Comparison of ENCODE assay signal across 17 mouse cellular contexts in the genomic region with DNA sequence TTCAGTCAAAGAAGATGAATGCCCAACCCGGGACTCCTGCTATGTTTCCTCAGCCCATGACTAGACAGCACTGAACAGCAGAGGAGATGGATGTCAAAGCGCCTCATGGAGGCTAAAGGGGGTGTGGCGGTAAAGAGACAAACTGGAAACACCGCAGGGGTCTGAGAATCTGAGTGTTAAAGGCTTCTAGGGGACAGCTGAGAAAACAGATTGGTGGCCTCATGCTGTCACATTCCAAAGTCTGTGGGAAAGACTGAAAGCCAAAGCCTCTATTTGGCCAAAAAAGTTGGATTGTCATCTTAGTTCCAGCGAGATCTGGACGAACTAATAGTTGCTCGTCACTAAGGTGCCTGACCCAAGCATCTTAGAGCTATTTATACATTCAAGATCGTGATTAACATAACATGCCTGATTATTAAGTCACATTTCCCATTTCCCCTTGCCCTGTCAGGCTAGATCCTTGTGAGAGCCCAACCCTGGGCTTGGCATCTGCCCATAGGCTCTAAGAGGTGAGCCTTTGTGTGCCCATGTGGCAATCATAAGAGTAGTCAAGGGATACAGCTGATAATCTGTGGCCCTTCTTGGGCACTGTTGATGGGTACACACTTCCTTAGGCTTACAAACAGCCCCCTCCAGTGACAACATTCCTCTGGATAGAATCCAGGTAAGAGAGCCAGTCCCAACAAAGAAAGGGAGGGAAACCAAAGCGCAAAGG. TPM values are rescaled to one million over a fixed set of nuclear protein-coding genes. Genes with fewer than 3 reads are reported as not detected.
DNase-seq lines count a peak whose midpoint lies in the region; ATAC-seq and TF ChIP-seq lines count a peak whose summit lies in the region.
"Had no signal": no experiment of that assay in that cellular context is flagged by ENCODE, and none has a peak within 500 bp of the region (broad histone marks: within the 10 kb centered on the region; RNA-seq: fewer than 3 reads in every experiment).

No protein-coding gene starts in this region.

- no peak overlapping the region for H3K9ac ChIP-seq in hindbrain, postnatal 0 days (replicated peaks; ENCODE audit: low read length)
- no peak overlapping the region for H3K9ac ChIP-seq in hindbrain, embryonic 12.5 days
- H3K9ac ChIP-seq: forebrain, embryonic 13.5 days; limb, embryonic 15.5 days had no signal

- H3K4me3 ChIP-seq in hindbrain, postnatal 0 days (ENCODE audit: low read length), result no peak overlapping the region
- H3K4me3 ChIP-seq in hindbrain, embryonic 12.5 days, result no peak overlapping the region
- H3K4me3 ChIP-seq: forebrain, embryonic 13.5 days; limb, embryonic 15.5 days had no signal

- H3K4me1 ChIP-seq in hindbrain, postnatal 0 days (ENCODE audit: insufficient read depth, low read length), result peaks cover 6% of the 10 kb centered on the region; the same call in 1 of the 2 replicates
- H3K4me1 ChIP-seq in hindbrain, embryonic 12.5 days, result no peaks in the 10 kb centered on the region

- peak; percentile 34 to 53 for DNase-seq in cerebellum, postnatal 10 days
- no peak for DNase-seq in cerebellum, adult 18-20 months
- peak; percentile 39 for DNase-seq in hindbrain, postnatal 0 days (ENCODE audit: low spot score)
- peak; percentile 39 for DNase-seq in brain, embryonic 14.5 days (ENCODE audit: low read depth)
- DNase-seq in lung, postnatal 25 days (ENCODE audit: low spot score), result peak; percentile 70
- no peak for DNase-seq in thymus, postnatal 10 days (ENCODE audit: low spot score in 2 of 2)
- DNase-seq in testis, postnatal 10 days (ENCODE audit: low spot score), result no peak
- DNase-seq: gastrocnemius, postnatal 25 days; thymus, adult 18-20 months had no signal

- H3K27me3 ChIP-seq in hindbrain, postnatal 0 days (ENCODE audit: insufficient read depth, low read length), result no peaks in the 10 kb centered on the region
- H3K27me3 ChIP-seq in hindbrain, embryonic 12.5 days, result no peaks in the 10 kb centered on the region
- H3K27me3 ChIP-seq: forebrain, embryonic 13.5 days; limb, embryonic 15.5 days had no signal

- H3K27ac ChIP-seq in hindbrain, postnatal 0 days, result peak overlapping the region; percentile 45; the same call in 1 of the 2 replicates
- H3K27ac ChIP-seq in hindbrain, embryonic 12.5 days, result no peak overlapping the region
- H3K27ac ChIP-seq: forebrain, embryonic 13.5 days; limb, embryonic 15.5 days had no signal

- ATAC-seq in hindbrain, postnatal 0 days, result peak; percentile 13; the same call in 1 of the 2 replicates
- no peak for ATAC-seq in hindbrain, embryonic 12.5 days (ENCODE audit: low FRiP score)
- ATAC-seq: activated CD4-positive, CD25-positive, alpha-beta regulatory T cell, adult 4 months; forebrain, embryonic 13.5 days had no signal

- H3K36me3 ChIP-seq in hindbrain, postnatal 0 days (ENCODE audit: insufficient read depth, low read length), result peaks cover 76% of the 10 kb centered on the region
- H3K36me3 ChIP-seq in hindbrain, embryonic 12.5 days, result peaks cover 98% of the 10 kb centered on the region

- TF ChIP-seq CTCF in hindbrain, postnatal 0 days (IDR thresholded peaks at IDR 0.05; ENCODE audit: low read depth), result no peak
- TF ChIP-seq CTCF in brain, embryonic 14.5 days (IDR thresholded peaks at IDR 0.05; ENCODE audit: borderline replicate concordance, extremely low read depth, insufficient read depth, insufficient read length), result no peak

- TF ChIP-seq POLR2A in brain, embryonic 14.5 days (IDR thresholded peaks at IDR 0.05; ENCODE audit: borderline replicate concordance, extremely low read depth, insufficient read depth, insufficient read length, poor library complexity, severe bottlenecking), result no peak

- no peak overlapping the region for H3K4me2 ChIP-seq in hindbrain, postnatal 0 days (ENCODE audit: low read depth, low read length)
- H3K4me2 ChIP-seq in hindbrain, embryonic 12.5 days (replicated peaks), result no peak overlapping the region
- H3K4me2 ChIP-seq: forebrain, embryonic 13.5 days; limb, embryonic 15.5 days had no signal

- WGBS in hindbrain, postnatal 0 days, result 46% methylated on average over 9 of the region's 9 CpGs
- 64% methylated on average over 9 of the region's 9 CpGs for WGBS in hindbrain, embryonic 12.5 days

- H3K9me3 ChIP-seq in hindbrain, postnatal 0 days (ENCODE audit: low read length), result no peaks in the 10 kb centered on the region
- H3K9me3 ChIP-seq in hindbrain, embryonic 12.5 days (replicated peaks), result no peaks in the 10 kb centered on the region
- H3K9me3 ChIP-seq: forebrain, embryonic 13.5 days; limb, embryonic 15.5 days had no signal

RNA-seq across cellular contexts. Expression of gene Poldip2, which starts 11.4 kb away (rescaled TPM):
- 134 and 143 TPM in 2 replicates for total RNA-seq in hindbrain, postnatal 0 days (2014; rRNA removed)
- polyA plus RNA-seq in hindbrain, postnatal 0 days (2015; fragmentation: Nextera tagmentation; extraction: Ambion mirVana), result 165 and 170 TPM in 2 replicates
- 166 and 176 TPM in 2 replicates for polyA plus RNA-seq in hindbrain, embryonic 12.5 days (2016; fragmentation: Nextera tagmentation; extraction: Ambion mirVana)
- 106 and 117 TPM in 2 replicates for polyA plus RNA-seq in brain, embryonic 14.5 days (2012; rRNA removed)

RNA-seq across cellular contexts. Expression of gene Tmem199, which starts 11.4 kb away (rescaled TPM):
- 40.3 and 42.1 TPM in 2 replicates for total RNA-seq in hindbrain, postnatal 0 days (2014; rRNA removed)
- polyA plus RNA-seq in hindbrain, postnatal 0 days (2015; fragmentation: Nextera tagmentation; extraction: Ambion mirVana), result 84.8 and 86.9 TPM in 2 replicates
- 75.2 and 81.1 TPM in 2 replicates for polyA plus RNA-seq in hindbrain, embryonic 12.5 days (2016; fragmentation: Nextera tagmentation; extraction: Ambion mirVana)
- polyA plus RNA-seq in brain, embryonic 14.5 days (2012; rRNA removed), result 49.9 and 65.5 TPM in 2 replicates

RNA-seq across cellular contexts. Expression of gene Tnfaip1, which starts 12.7 kb away (rescaled TPM):
- 36.6 and 46.2 TPM in 2 replicates for total RNA-seq in hindbrain, postnatal 0 days (2014; rRNA removed)
- 56.1 and 56.2 TPM in 2 replicates for polyA plus RNA-seq in hindbrain, postnatal 0 days (2015; fragmentation: Nextera tagmentation; extraction: Ambion mirVana)
- polyA plus RNA-seq in hindbrain, embryonic 12.5 days (2016; fragmentation: Nextera tagmentation; extraction: Ambion mirVana), result 59.8 and 61.4 TPM in 2 replicates
- 47.2 and 55.3 TPM in 2 replicates for polyA plus RNA-seq in brain, embryonic 14.5 days (2012; rRNA removed)

RNA-seq across cellular contexts. Expression of gene Ift20, which starts 12.8 kb away (rescaled TPM):
- 96.2 and 109 TPM in 2 replicates for total RNA-seq in hindbrain, postnatal 0 days (2014; rRNA removed)
- polyA plus RNA-seq in hindbrain, postnatal 0 days (2015; fragmentation: Nextera tagmentation; extraction: Ambion mirVana), result 123 and 136 TPM in 2 replicates
- 108 and 127 TPM in 2 replicates for polyA plus RNA-seq in hindbrain, embryonic 12.5 days (2016; fragmentation: Nextera tagmentation; extraction: Ambion mirVana)
- 69.7 and 79.3 TPM in 2 replicates for polyA plus RNA-seq in brain, embryonic 14.5 days (2012; rRNA removed)

RNA-seq across cellular contexts. Expression of gene Sebox, which starts 20.2 kb away (rescaled TPM):
- 0.58 and 0.78 TPM in 2 replicates for total RNA-seq in hindbrain, postnatal 0 days (2014; rRNA removed)
- polyA plus RNA-seq in hindbrain, postnatal 0 days (2015; fragmentation: Nextera tagmentation; extraction: Ambion mirVana), result 0.15 and 0.26 TPM in 2 replicates
- not detected in 2 replicates for polyA plus RNA-seq in hindbrain, embryonic 12.5 days (2016; fragmentation: Nextera tagmentation; extraction: Ambion mirVana)
- 0.15 and 0.32 TPM in 2 replicates for polyA plus RNA-seq in brain, embryonic 14.5 days (2012; rRNA removed)
- total RNA-seq: common myeloid progenitor, adult 5-6 weeks; gastrocnemius, postnatal 25 days; heart, postnatal 36 days had no signal
- polyA plus RNA-seq: activated CD4-positive, CD25-positive, alpha-beta regulatory T cell, adult 4 months; kidney, embryonic 16.5 days; lung, embryonic 16.5 days had no signal

Comparison
In these comparisons a context has a peak if more than half of its experiments do, and no peak if none do; other contexts are left out.
1. DNase-seq: peak in cerebellum, postnatal 10 days (2 of 2), hindbrain, postnatal 0 days (single experiment), brain, embryonic 14.5 days (single experiment) and lung, postnatal 25 days (single experiment); none in cerebellum, adult 18-20 months (0 of 2), thymus, postnatal 10 days (0 of 2) and testis, postnatal 10 days (single experiment).